ENCODE assay signal across 16 mouse cellular contexts in the genomic region with DNA sequence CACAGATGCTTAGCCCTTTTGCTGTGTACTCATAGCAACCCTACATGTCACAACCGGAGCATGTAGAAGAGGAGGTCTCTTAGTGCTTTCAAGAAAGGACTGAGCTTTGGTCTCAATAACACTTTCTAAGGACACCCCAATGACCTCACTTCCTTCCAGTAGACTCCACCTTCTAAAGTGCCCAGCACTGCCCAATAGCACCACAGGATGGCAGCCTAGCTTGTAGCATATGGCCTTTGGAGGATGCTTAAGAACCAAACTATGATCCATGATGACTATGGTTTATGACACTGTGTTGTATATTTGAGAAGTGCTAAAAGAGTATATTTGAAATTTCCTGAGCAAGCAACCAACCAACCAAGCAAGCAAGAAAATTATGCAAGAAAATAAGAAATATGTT.
DNase-seq lines count a peak whose midpoint lies in the region; ATAC-seq and TF ChIP-seq lines count a peak whose summit lies in the region.
"Had no signal": no experiment of that assay in that cellular context is flagged by ENCODE, and none has a peak within 500 bp of the region (broad histone marks: within the 10 kb centered on the region; RNA-seq: fewer than 3 reads in every experiment).

No protein-coding gene starts in this region.

- no peak overlapping the region for H3K4me3 ChIP-seq in lung, adult 2 months (replicated peaks; ENCODE audit: extremely low read depth, low read depth, low read length)
- no peak overlapping the region for H3K4me3 ChIP-seq in stomach, postnatal 0 days (ENCODE audit: low read depth, low read length)
- H3K4me3 ChIP-seq: embryonic facial prominence, embryonic 13.5 days; heart, embryonic 13.5 days; hindbrain, embryonic 15.5 days; limb, embryonic 15.5 days; midbrain, embryonic 10.5 days had no signal

- peak; percentile 8; the same call in 1 of the 2 replicates for TF ChIP-seq CTCF in lung, adult 2 months (IDR thresholded peaks at IDR 0.05; ENCODE audit: insufficient read depth, low read length)
- peak; percentile 68 for TF ChIP-seq CTCF in stomach, postnatal 0 days (IDR thresholded peaks at IDR 0.05; ENCODE audit: low read depth)

- no peak overlapping the region for H3K4me2 ChIP-seq in stomach, postnatal 0 days (replicated peaks; ENCODE audit: low read depth)
- H3K4me2 ChIP-seq: embryonic facial prominence, embryonic 13.5 days; heart, embryonic 13.5 days; hindbrain, embryonic 15.5 days; limb, embryonic 15.5 days had no signal

- TF ChIP-seq POLR2A in lung, adult 2 months (IDR thresholded peaks at IDR 0.05; ENCODE audit: borderline replicate concordance, extremely low read depth, low read depth, low read length), result no peak

- DNase-seq in lung, adult 2 months, result no peak
- no peak for DNase-seq in lung, postnatal 14 days
- peak; percentile 10 for DNase-seq in MEL-GATA-1-ER (ENCODE audit: extremely low read depth, low read depth)
- peak; percentile 10 for DNase-seq in c-Kit-positive CD71-positive TER-119-negative erythroid progenitor cells, embryonic 14.5 days (ENCODE audit: low read depth)
- DNase-seq in stomach, postnatal 0 days (ENCODE audit: low spot score), result peak; percentile 20
- DNase-seq in urinary bladder, postnatal 25 days (ENCODE audit: low spot score), result no peak
- no peak for DNase-seq in ovary, adult 18-20 months (ENCODE audit: low spot score)
- no peak for DNase-seq in heart, adult 9 months (ENCODE audit: low spot score in 2 of 2)
- DNase-seq: cerebellum, adult 8-10 months; kidney, postnatal 10 days had no signal

- no peaks in the 10 kb centered on the region for H3K36me3 ChIP-seq in stomach, postnatal 0 days (ENCODE audit: control insufficient read depth, insufficient read depth, low read length)
- H3K36me3 ChIP-seq: embryonic facial prominence, embryonic 13.5 days; heart, embryonic 13.5 days; hindbrain, embryonic 15.5 days; limb, embryonic 15.5 days; midbrain, embryonic 10.5 days had no signal

- no peak overlapping the region for H3K9ac ChIP-seq in stomach, postnatal 0 days (ENCODE audit: low read length)
- H3K9ac ChIP-seq: embryonic facial prominence, embryonic 13.5 days; heart, embryonic 13.5 days; hindbrain, embryonic 15.5 days; limb, embryonic 15.5 days had no signal

- no peak for ATAC-seq in stomach, postnatal 0 days (ENCODE audit: low FRiP score, low TSS enrichment)
- ATAC-seq: forebrain, embryonic 14.5 days had no signal

- 79% methylated on average over 1 of the region's 1 CpGs for WGBS in lung, adult 2 months
- 91% methylated on average over 1 of the region's 1 CpGs for WGBS in stomach, postnatal 0 days

- H3K9me3 ChIP-seq in stomach, postnatal 0 days (ENCODE audit: control insufficient read depth, low read length), result no peaks in the 10 kb centered on the region
- H3K9me3 ChIP-seq: embryonic facial prominence, embryonic 13.5 days; heart, embryonic 13.5 days; hindbrain, embryonic 15.5 days; limb, embryonic 15.5 days; midbrain, embryonic 10.5 days had no signal

- H3K27ac ChIP-seq in stomach, postnatal 0 days (replicated peaks), result no peak overlapping the region
- H3K27ac ChIP-seq: embryonic facial prominence, embryonic 13.5 days; heart, embryonic 13.5 days; hindbrain, embryonic 15.5 days; limb, embryonic 15.5 days; midbrain, embryonic 10.5 days had no signal

- TF ChIP-seq EP300 in stomach, postnatal 0 days (optimal IDR thresholded peaks at IDR 0.05), result no peak

- H3K4me1 ChIP-seq in lung, adult 2 months (ENCODE audit: control insufficient read depth, insufficient read depth, low read length), result no peaks in the 10 kb centered on the region
- no peaks in the 10 kb centered on the region for H3K4me1 ChIP-seq in stomach, postnatal 0 days (replicated peaks; ENCODE audit: control insufficient read depth, insufficient read depth)
- H3K4me1 ChIP-seq: heart, embryonic 13.5 days had no signal

- no peaks in the 10 kb centered on the region for H3K27me3 ChIP-seq in stomach, postnatal 0 days (ENCODE audit: control insufficient read depth, insufficient read depth, low read length)
- H3K27me3 ChIP-seq: embryonic facial prominence, embryonic 13.5 days; heart, embryonic 13.5 days; hindbrain, embryonic 15.5 days; limb, embryonic 15.5 days had no signal

Comparison
In these comparisons a context has a peak if more than half of its experiments do, and no peak if none do; other contexts are left out.
1. DNase-seq: peak in MEL-GATA-1-ER (single experiment), c-Kit-positive CD71-positive TER-119-negative erythroid progenitor cells, embryonic 14.5 days (single experiment) and stomach, postnatal 0 days (single experiment); none in lung, adult 2 months (single experiment), lung, postnatal 14 days (single experiment), urinary bladder, postnatal 25 days (single experiment), ovary, adult 18-20 months (single experiment) and heart, adult 9 months (0 of 2).